Mouse (Mus musculus): ENCODE measurements around the gene Matn1.

- no peak for TF ChIP-seq CTCF (IDR thresholded peaks at IDR 0.05; ENCODE audit: borderline replicate concordance, insufficient read depth, low read depth, low read length)
- no peak for TF ChIP-seq POLR2A (IDR thresholded peaks at IDR 0.05; ENCODE audit: borderline replicate concordance, insufficient read depth, low read length)
Measured at GRCm38 (mm10) chr4:130917564-130917963, 26.6 kb upstream of the Matn1 start.
